Mouse (Mus musculus) ES-Bruce4 (cell line): ENCODE data around the gene Brdt. TPM values are rescaled to one million over a fixed set of nuclear protein-coding genes. Genes with fewer than 3 reads are reported as not detected.

Experiments
- H3K27ac ChIP-seq: 2 replicates; pipeline ENCODE4 v1.5.1; 2012; ENCODE audit warnings: low read length, inconsistent platforms; ENCODE audit not compliant: insufficient read depth
- H3K27me3 ChIP-seq: 2 replicates; pipeline ENCODE4 v1.6.1; 2012; ENCODE audit warnings: mild to moderate bottlenecking, low read length, inconsistent platforms; ENCODE audit not compliant: control insufficient read depth, poor library complexity, insufficient read depth, severe bottlenecking
- H3K36me3 ChIP-seq: 2 replicates; pipeline ENCODE4 v1.6.1; 2012; ENCODE audit warnings: inconsistent platforms, mild to moderate bottlenecking, low read length, moderate library complexity; ENCODE audit not compliant: control insufficient read depth, poor library complexity, insufficient read depth, severe bottlenecking
- H3K4me1 ChIP-seq: one replicate; pipeline ENCODE4 v1.8.1; 2011; ENCODE audit warnings: low read length; ENCODE audit not compliant: control insufficient read depth, insufficient read depth
- H3K4me3 ChIP-seq: 2 replicates; pipeline ENCODE4 v1.5.1; 2011; ENCODE audit warnings: low read depth, mild to moderate bottlenecking, low read length
- H3K9ac ChIP-seq: 2 replicates; pipeline ENCODE4 v1.6.1; 2012; ENCODE audit warnings: low read depth, mild to moderate bottlenecking, inconsistent platforms; ENCODE audit not compliant: poor library complexity, severe bottlenecking
- H3K9me3 ChIP-seq: replicated peaks from 2 replicates; pipeline ENCODE4 v1.6.1; 2012; ENCODE audit warnings: mild to moderate bottlenecking, low read length, inconsistent platforms; ENCODE audit not compliant: control insufficient read depth, poor library complexity, insufficient read depth, severe bottlenecking
- CTCF ChIP-seq: IDR thresholded peaks from one replicate; pipeline ENCODE4 v1.8.1; 2011; ENCODE audit warnings: low read depth, low read length
- EP300 ChIP-seq: IDR thresholded peaks from 2 replicates; pipeline ENCODE4 v1.6.1; 2011; ENCODE audit warnings: low read depth, low read length; ENCODE audit not compliant: insufficient read depth
- POLR2A ChIP-seq: IDR thresholded peaks from one replicate; pipeline ENCODE4 v1.8.1; 2011; ENCODE audit warnings: low read length; ENCODE audit not compliant: insufficient read depth
- polyA plus RNA-seq: library from polyadenylated mRNA; stranded (reverse); fragments of >200 nt; gene quantifications from 2 replicates; pipeline ENCODE4 v1.2.4, GENCODE M21; 2011; ENCODE audit warnings: low read depth; ENCODE audit not compliant: missing spikeins, insufficient read depth, insufficient read length

Gene Brdt
- polyA plus RNA-seq, 1 experiment: 0.82 TPM

- H3K36me3 ChIP-seq: no peaks in the 10 kb centered on the region
- TF ChIP-seq POLR2A (no peak), CTCF (no peak), EP300 (no peak)
- peaks cover 8% of the 10 kb centered on the region for H3K27me3 ChIP-seq
- peak overlapping the region; percentile 61 for H3K9ac ChIP-seq
- no peaks in the 10 kb centered on the region for H3K4me1 ChIP-seq
- H3K4me3 ChIP-seq: peak overlapping the region; percentile 88
- no peaks in the 10 kb centered on the region for H3K9me3 ChIP-seq
- no peak overlapping the region for H3K27ac ChIP-seq
These were observed 42.3 kb upstream of the Brdt start for GRCm38 (mm10) chr5:107288427-107289233.

DNA sequence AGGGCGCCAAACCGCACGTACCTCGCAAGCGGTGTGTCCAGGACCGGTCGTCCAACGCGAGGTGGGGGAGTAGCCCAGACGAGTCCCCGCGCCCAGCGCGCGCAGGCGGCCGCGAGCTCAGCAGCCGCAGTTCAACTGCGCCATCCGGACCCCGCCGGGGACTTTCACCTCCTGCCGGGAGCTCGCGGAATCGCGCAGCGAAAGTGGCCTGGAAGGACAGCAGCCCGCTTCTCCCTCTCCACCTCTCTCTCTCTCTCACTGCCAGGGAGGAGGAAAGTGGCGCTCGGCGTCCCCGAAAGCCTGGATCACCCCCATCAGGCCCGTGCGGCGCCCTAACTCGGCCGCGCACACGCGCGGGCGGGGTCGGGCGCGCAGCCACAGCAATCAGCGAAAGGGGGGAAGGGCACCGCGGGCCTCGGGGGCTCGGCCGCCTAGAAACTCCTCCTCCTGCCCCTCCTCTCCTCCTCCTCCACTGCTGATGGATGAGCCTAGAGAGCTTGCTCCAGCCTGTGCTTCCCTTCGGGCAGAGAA lies 41.7 kb upstream of the Brdt start, which contains the start of gene Tgfbr3:
Gene Tgfbr3, minus strand, starts transcription at position 396 of the 531 bp plus-strand sequence.
- TF ChIP-seq POLR2A (no peak), CTCF (no peak), EP300 (no peak)
- Histone ChIP-seq H3K9ac (peak within 1 kb of the TSS; percentile 61), H3K4me1 (no peaks in the 10 kb centered on the region), H3K27me3 (peaks cover 8% of the 10 kb centered on the region), H3K4me3 (peak within 1 kb of the TSS; percentile 88), H3K9me3 (no peaks in the 10 kb centered on the region), H3K27ac (no peak within 1 kb of the TSS), H3K36me3 (no peaks in the 10 kb centered on the region)

- Histone ChIP-seq H3K4me1 (no peaks in the 10 kb centered on the region), H3K27me3 (peaks cover 8% of the 10 kb centered on the region), H3K4me3 (no peak overlapping the region), H3K9me3 (no peaks in the 10 kb centered on the region), H3K27ac (no peak overlapping the region), H3K36me3 (no peaks in the 10 kb centered on the region), H3K9ac (no peak overlapping the region)
- no peak for TF ChIP-seq CTCF
These were observed 41.0 kb upstream of the Brdt start for GRCm38 (mm10) chr5:107289986-107290385.

DNA sequence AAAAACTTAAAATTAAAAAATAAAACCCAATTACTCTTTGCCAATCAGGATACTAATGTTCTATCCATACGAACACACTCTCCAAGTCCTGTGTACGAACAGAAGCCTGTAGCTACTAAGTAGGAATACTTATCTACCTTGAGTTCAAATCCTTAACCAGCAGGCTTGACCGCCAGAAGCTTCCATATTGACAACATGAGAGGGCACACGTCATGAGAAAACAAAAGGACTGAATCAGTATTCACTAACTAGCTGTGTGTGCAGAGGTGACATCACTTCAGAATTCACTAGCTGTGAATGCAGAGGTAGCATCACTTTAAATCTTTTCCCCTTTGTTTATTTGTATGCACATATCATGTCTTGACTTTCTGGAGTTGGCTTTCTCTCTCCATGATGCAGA lies 36.9 kb upstream of the Brdt start:
- Histone ChIP-seq H3K9ac (no peak overlapping the region), H3K4me3 (no peak overlapping the region), H3K36me3 (no peaks in the 10 kb centered on the region), H3K27ac (no peak overlapping the region), H3K9me3 (no peaks in the 10 kb centered on the region), H3K4me1 (no peaks in the 10 kb centered on the region), H3K27me3 (peaks cover under 1% of the 10 kb centered on the region; the same call in 1 of the 2 replicates)
- no peak for TF ChIP-seq EP300
- TF ChIP-seq CTCF: no peak
- TF ChIP-seq POLR2A: no peak

- Histone ChIP-seq H3K27ac (no peak overlapping the region), H3K36me3 (no peaks in the 10 kb centered on the region), H3K4me1 (no peaks in the 10 kb centered on the region), H3K9me3 (no peaks in the 10 kb centered on the region), H3K9ac (no peak overlapping the region), H3K27me3 (no peaks in the 10 kb centered on the region), H3K4me3 (no peak overlapping the region)
- TF ChIP-seq EP300 (no peak), POLR2A (no peak), CTCF (no peak)
These were observed 35.7 kb upstream of the Brdt start for GRCm38 (mm10) chr5:107295061-107295816.
